Mouse (Mus musculus) CH12.LX (cell line): ENCODE measurements around the gene Adam8. TPM values are rescaled to one million over a fixed set of nuclear protein-coding genes. Genes with fewer than 3 reads are reported as not detected.

Experiments
- DNase-seq: peaks from one replicate; pipeline ENCODE4 v3.0.0-alpha.2; 2013; ENCODE audit errors: extremely low read depth
- H3K27ac ChIP-seq: 2 replicates; pipeline ENCODE4 v1.5.1; 2012; ENCODE audit warnings: low read depth, mild to moderate bottlenecking, control low read depth, moderate library complexity; ENCODE audit not compliant: insufficient read depth
- H3K27me3 ChIP-seq: replicated peaks from 2 replicates; pipeline ENCODE3; 2012; ENCODE audit warnings: inconsistent platforms
- H3K36me3 ChIP-seq, 2 experiments: replicated peaks in 1 of 2; 2 replicates each; pipeline versions ENCODE3 to v1.6.1; 2012; ENCODE audit warnings: inconsistent platforms in 1 of 2, low read length in 1 of 2, mild to moderate bottlenecking in 1 of 2, mixed read lengths in 1 of 2, moderate library complexity in 1 of 2; ENCODE audit not compliant: control insufficient read depth in 1 of 2, insufficient read depth in 1 of 2
- H3K4me1 ChIP-seq, 2 experiments: 2 replicates each; pipeline ENCODE4 v1.6.1; 2012; ENCODE audit warnings: inconsistent platforms in 1 of 2, moderate library complexity in 1 of 2; ENCODE audit not compliant: insufficient read depth in 2 of 2, control insufficient read depth in 1 of 2
- H3K4me2 ChIP-seq: 2 replicates; pipeline ENCODE4 v1.6.1; 2012; ENCODE audit warnings: low read depth, mild to moderate bottlenecking, control low read depth; ENCODE audit not compliant: poor library complexity, insufficient read depth, severe bottlenecking
- H3K4me3 ChIP-seq, 3 experiments: fragments of 150-350 bp in 1 of 3; sonication (generic) in 1 of 3; replicated peaks in 1 of 3; 2 replicates each; pipeline versions ENCODE3 to v1.5.1; 2011 to 2012; ENCODE audit warnings: low read depth in 2 of 3, low read length in 2 of 3, mild to moderate bottlenecking in 2 of 3, moderate library complexity in 2 of 3, control low read depth in 1 of 3, improper control_type of control experiment in 1 of 3, inconsistent platforms in 1 of 3, mixed read lengths in 1 of 3; ENCODE audit not compliant: poor library complexity in 1 of 3
- H3K79me2 ChIP-seq: replicated peaks from 2 replicates; pipeline ENCODE4 v1.6.1; 2012; ENCODE audit warnings: mild to moderate bottlenecking, moderate library complexity; ENCODE audit not compliant: control insufficient read depth, poor library complexity, insufficient read depth, severe bottlenecking; ENCODE audit errors: extremely low read depth
- H3K9ac ChIP-seq: 2 replicates; pipeline ENCODE4 v1.6.1; 2012; ENCODE audit warnings: low read depth, mild to moderate bottlenecking, control low read depth, moderate library complexity; ENCODE audit not compliant: insufficient read depth
- H3K9me3 ChIP-seq: replicated peaks from 2 replicates; pipeline ENCODE3; 2012; ENCODE audit warnings: low read length, inconsistent platforms, mixed read lengths
- BHLHE40 ChIP-seq: IDR thresholded peaks from 2 replicates; pipeline ENCODE4 v1.6.1; 2011; ENCODE audit warnings: mild to moderate bottlenecking, low read depth, low read length, improper control_type of control experiment
- CHD1 ChIP-seq: IDR thresholded peaks from 2 replicates; pipeline ENCODE4 v1.6.1; 2012; ENCODE audit warnings: low read depth, low read length, improper control_type of control experiment, inconsistent platforms
- CHD2 ChIP-seq: IDR thresholded peaks from 2 replicates; pipeline ENCODE4 v1.6.1; 2011; ENCODE audit warnings: low read length, improper control_type of control experiment
- CTCF ChIP-seq, 2 experiments: IDR thresholded peaks in 1 of 2; conservative IDR thresholded peaks in 1 of 2; 2 replicates each; pipeline ENCODE4 v1.5.1; 2011 to 2012; ENCODE audit warnings: low read depth in 2 of 2, low read length in 2 of 2, improper control_type of control experiment in 1 of 2, inconsistent platforms in 1 of 2, mild to moderate bottlenecking in 1 of 2, moderate library complexity in 1 of 2
- E2F4 ChIP-seq: IDR thresholded peaks from 2 replicates; pipeline ENCODE4 v1.6.1; 2011; ENCODE audit warnings: low read depth, low read length, improper control_type of control experiment; ENCODE audit not compliant: insufficient replicate concordance
- ELF1 ChIP-seq: IDR thresholded peaks from 2 replicates; pipeline ENCODE4 v1.6.1; 2014; ENCODE audit warnings: low read depth, mild to moderate bottlenecking, inconsistent platforms, low read length, improper control_type of control experiment
- EP300 ChIP-seq: IDR thresholded peaks from 2 replicates; pipeline ENCODE4 v1.6.1; 2011; ENCODE audit warnings: low read length, improper control_type of control experiment
- ETS1 ChIP-seq: conservative IDR thresholded peaks from 2 replicates; pipeline ENCODE4 v1.6.1; 2012; ENCODE audit warnings: low read depth, mild to moderate bottlenecking, inconsistent platforms, low read length, improper control_type of control experiment, moderate library complexity
- GABPA ChIP-seq: IDR thresholded peaks from 2 replicates; pipeline ENCODE4 v1.6.1; 2012; ENCODE audit warnings: low read depth, low read length, improper control_type of control experiment, inconsistent platforms; ENCODE audit not compliant: insufficient replicate concordance
- HCFC1 ChIP-seq: IDR thresholded peaks from 2 replicates; pipeline ENCODE4 v1.6.1; 2012; ENCODE audit warnings: low read depth, mild to moderate bottlenecking, inconsistent platforms, low read length, improper control_type of control experiment
- IRF4 ChIP-seq: IDR thresholded peaks from 2 replicates; pipeline ENCODE4 v1.6.1; 2014; ENCODE audit warnings: low read depth, mild to moderate bottlenecking, inconsistent platforms, low read length, improper control_type of control experiment
- JUN ChIP-seq: IDR thresholded peaks from 2 replicates; pipeline ENCODE4 v1.6.1; 2011; ENCODE audit warnings: low read depth, mild to moderate bottlenecking, low read length, improper control_type of control experiment, moderate library complexity; ENCODE audit not compliant: insufficient read depth
- MAFK ChIP-seq: IDR thresholded peaks from 2 replicates; pipeline ENCODE4 v1.6.1; 2011; ENCODE audit warnings: low read length, improper control_type of control experiment; ENCODE audit not compliant: insufficient replicate concordance
- MAX ChIP-seq: IDR thresholded peaks from 2 replicates; pipeline ENCODE4 v1.6.1; 2011; ENCODE audit warnings: low read length, improper control_type of control experiment
- MAZ ChIP-seq: IDR thresholded peaks from 2 replicates; pipeline ENCODE4 v1.6.1; 2012; ENCODE audit warnings: low read depth, mild to moderate bottlenecking, inconsistent platforms, low read length, improper control_type of control experiment, moderate library complexity
- MEF2A ChIP-seq: IDR thresholded peaks from 2 replicates; pipeline ENCODE4 v1.6.1; 2014; ENCODE audit warnings: low read depth, mild to moderate bottlenecking, inconsistent platforms, low read length, improper control_type of control experiment, borderline replicate concordance
- MXI1 ChIP-seq: IDR thresholded peaks from 2 replicates; pipeline ENCODE4 v1.6.1; 2011; ENCODE audit warnings: mild to moderate bottlenecking, low read depth, low read length, improper control_type of control experiment
- NELFE ChIP-seq: IDR thresholded peaks from 2 replicates; pipeline ENCODE4 v1.6.1; 2011; ENCODE audit warnings: low read depth, low read length, improper control_type of control experiment
- NRF1 ChIP-seq: IDR thresholded peaks from 2 replicates; pipeline ENCODE4 v1.6.1; 2014; ENCODE audit warnings: low read depth, mild to moderate bottlenecking, inconsistent platforms, low read length, improper control_type of control experiment, moderate library complexity
- PAX5 ChIP-seq: IDR thresholded peaks from 2 replicates; pipeline ENCODE4 v1.6.1; 2012; ENCODE audit warnings: low read length, inconsistent platforms, mixed read lengths
- POLR2A ChIP-seq: IDR thresholded peaks from 2 replicates; pipeline ENCODE4 v1.6.1; 2011; ENCODE audit warnings: low read depth, mild to moderate bottlenecking, improper control_type of control experiment, low read length
- POLR2AphosphoS2 ChIP-seq: IDR thresholded peaks from 2 replicates; pipeline ENCODE4 v1.6.1; 2011; ENCODE audit warnings: low read depth, low read length, improper control_type of control experiment
- RCOR1 ChIP-seq: conservative IDR thresholded peaks from 2 replicates; pipeline ENCODE4 v1.6.1; 2012; ENCODE audit warnings: low read depth, mild to moderate bottlenecking, inconsistent platforms, low read length, improper control_type of control experiment
- SIN3A ChIP-seq: IDR thresholded peaks from 2 replicates; pipeline ENCODE4 v1.6.1; 2012; ENCODE audit warnings: low read length, improper control_type of control experiment, inconsistent platforms
- SMC3 ChIP-seq: IDR thresholded peaks from 2 replicates; pipeline ENCODE4 v1.6.1; 2011; ENCODE audit warnings: low read depth, low read length, improper control_type of control experiment
- UBTF ChIP-seq: IDR thresholded peaks from 2 replicates; pipeline ENCODE4 v1.6.1; 2012; ENCODE audit warnings: low read depth, mild to moderate bottlenecking, inconsistent platforms, low read length, improper control_type of control experiment, moderate library complexity
- USF1 ChIP-seq: IDR thresholded peaks from 2 replicates; pipeline ENCODE4 v1.6.1; 2014; ENCODE audit warnings: low read depth, mild to moderate bottlenecking, inconsistent platforms, low read length, improper control_type of control experiment
- USF2 ChIP-seq: conservative IDR thresholded peaks from 2 replicates; pipeline ENCODE4 v1.6.1; 2011; ENCODE audit warnings: low read depth, low read length, improper control_type of control experiment
- ZC3H11A ChIP-seq: IDR thresholded peaks from 2 replicates; pipeline ENCODE4 v1.6.1; 2012; ENCODE audit warnings: low read depth, mild to moderate bottlenecking, inconsistent platforms, low read length, improper control_type of control experiment
- ZKSCAN1 ChIP-seq: IDR thresholded peaks from 2 replicates; pipeline ENCODE4 v1.6.1; 2012; ENCODE audit warnings: low read depth, inconsistent platforms, low read length, improper control_type of control experiment, borderline replicate concordance
- ZMIZ1 ChIP-seq: IDR thresholded peaks from 2 replicates; pipeline ENCODE4 v1.6.1; 2012; ENCODE audit warnings: low read depth, mild to moderate bottlenecking, inconsistent platforms, low read length, improper control_type of control experiment
- dilution Hi-C: fragments of 300-500 bp; cut with MboI; formaldehyde crosslinking; loops from 2 replicates; pipeline ENCODE4 v1.14.3; 2020; ENCODE audit warnings: low sequenced_read_pairs; ENCODE audit not compliant: extremely low pct_unique_long_range_greater_than_20kb, extremely low pct_ligation_motif_present
- in situ Hi-C: fragments of 300-500 bp; cut with MboI; formaldehyde crosslinking; loops from 3 replicates; pipeline ENCODE4 v1.14.3; 2019; ENCODE audit warnings: low sequenced_read_pairs, low pct_ligation_motif_present, low pct_unique_long_range_greater_than_20kb, mixed read lengths
- polyA plus RNA-seq: library from polyadenylated mRNA; unstranded; fragments of >175 nt; gene quantifications from 2 replicates; pipeline ENCODE4 v1.2.1, GENCODE M21; 2012; ENCODE audit warnings: low read depth; ENCODE audit not compliant: insufficient read length
- total RNA-seq, 2 experiments: library from RNA; depleted of rRNA; stranded (reverse); fragments of 300-350 nt in 1 of 2; fragments of >200 nt in 1 of 2; gene quantifications; 2 replicates each; pipeline ENCODE4 v1.2.3; 2012 to 2014

Adam8 gene
- total and polyA plus RNA-seq, 3 experiments, result 46.3 to 63.7 (median 46.5) TPM

DNA sequence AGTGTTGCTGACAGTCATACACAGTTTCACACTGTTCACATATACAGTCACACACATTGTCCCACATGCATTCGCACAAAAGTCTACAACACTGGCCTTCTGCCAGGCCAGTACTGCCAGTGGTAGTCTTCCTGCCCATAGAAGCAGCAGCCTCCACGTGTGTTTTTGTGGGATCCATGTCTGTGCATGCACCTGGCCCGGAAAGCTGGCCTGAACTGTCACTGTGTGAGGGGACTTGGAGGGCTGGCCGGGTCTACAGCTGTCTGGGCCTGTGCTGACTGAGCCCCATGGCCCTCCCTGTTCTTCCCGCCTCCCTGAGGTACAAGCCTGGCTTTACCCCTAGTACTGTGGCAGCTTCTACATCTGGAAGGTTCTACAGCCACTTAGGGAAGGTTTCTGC, 21.4 kb downstream of the Adam8 start:
- Histone ChIP-seq H3K79me2 (no peaks in the 10 kb centered on the region), H3K4me3 (peak overlapping the region in 1 of 3 experiments; percentile 45), H3K27me3 (no peaks in the 10 kb centered on the region), H3K4me2 (no peak overlapping the region), H3K27ac (peak overlapping the region; percentile 99), H3K9ac (peak overlapping the region; percentile 23), H3K4me1 (peaks cover 59 to 89% of the 10 kb centered on the region in 2 experiments), H3K36me3 (no peaks in the 10 kb centered on the region)
- dilution Hi-C loops, result no loop called here
- no peak for DNase-seq
- in situ Hi-C loops, result no loop called here
- TF ChIP-seq JUN (no peak), MXI1 (peak; percentile 55), CHD2 (0 out of 2 replicates have a peak, but pooled peaks have one; percentile 37), NELFE (no peak), UBTF (no peak), MAX (peak; percentile 69), NRF1 (0 out of 2 replicates have a peak, but pooled peaks have one; percentile 14)
- TF ChIP-seq, all 38 proteins: peak for 4
- H3K9me3 ChIP-seq, result no peaks in the 10 kb centered on the region

DNA sequence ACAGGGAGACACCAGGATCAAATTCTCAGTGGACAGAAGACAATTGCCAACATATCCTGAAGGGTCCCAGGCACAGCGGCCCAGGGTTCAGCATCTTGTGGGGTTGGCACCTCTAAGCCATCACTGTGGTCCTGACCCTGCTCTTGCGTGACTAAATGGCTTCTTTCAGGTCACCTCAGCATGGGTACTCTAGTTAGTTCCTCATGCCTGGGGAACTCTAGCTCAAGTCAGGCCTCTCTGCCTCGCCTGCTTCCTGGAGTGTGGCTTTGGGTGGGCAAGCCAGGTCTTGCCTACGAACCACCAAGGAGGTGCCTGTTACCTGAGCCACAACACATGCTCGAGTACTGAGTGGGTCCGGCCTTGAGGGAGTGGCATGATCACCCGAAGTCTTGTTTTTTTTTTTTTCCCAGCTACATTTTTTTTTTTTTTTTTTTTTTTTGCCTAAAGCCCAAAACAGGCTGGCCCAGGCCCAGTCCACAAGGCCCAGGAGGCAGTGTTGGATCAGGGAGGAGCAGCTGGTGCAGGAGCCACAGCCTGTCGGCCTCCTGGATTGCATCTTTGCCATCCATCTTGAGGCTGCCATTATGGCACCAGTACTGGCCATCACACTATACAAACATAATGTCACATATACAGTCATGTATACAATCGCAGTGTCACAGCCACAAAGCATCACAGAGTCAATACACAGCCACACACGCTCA, 22.0 kb downstream of the Adam8 start:
- Histone ChIP-seq H3K27ac (peak overlapping the region; percentile 99), H3K4me2 (peak overlapping the region; percentile 76)
- TF ChIP-seq POLR2AphosphoS2 (peak; percentile 56; the same call in 1 of the 2 replicates), UBTF (peak; percentile 58; the same call in 1 of the 2 replicates), MAZ (peak; percentile 82), MXI1 (peak; percentile 83), ETS1 (peak; percentile 89), NRF1 (0 out of 2 replicates have a peak, but pooled peaks have one; percentile 38), ELF1 (peak; percentile 90), IRF4 (peak; percentile 89; the same call in 1 of the 2 replicates), HCFC1 (no peak; the same call in 1 of the 2 replicates), GABPA (no peak), USF1 (no peak), ZC3H11A (no peak), ZKSCAN1 (no peak), SMC3 (no peak; the same call in 1 of the 2 replicates), MAFK (0 out of 2 replicates have a peak, but pooled peaks have one; percentile 57), CHD1 (peak; percentile 100), EP300 (peak; percentile 90), SIN3A (peak; percentile 22; the same call in 1 of the 2 replicates), E2F4 (no peak), ZMIZ1 (no peak; the same call in none of the 2 replicates), CTCF (conservative IDR thresholded peaks at IDR 0.05 in 1 of 2, IDR thresholded peaks at IDR 0.05 in 1 of 2; ENCODE audit: low read depth in 2 of 2, low read length in 2 of 2) (no peak), MEF2A (peak; percentile 89), CHD2 (peak; percentile 72), RCOR1 (peak; percentile 29), BHLHE40 (peak; percentile 90), POLR2A (peak; percentile 61), PAX5 (no peak), USF2 (no peak)

More for the DNA sequence above, 22.0 kb downstream of the Adam8 start:
- DNase-seq, result peak; percentile 90
- Histone ChIP-seq H3K36me3 (no peaks in the 10 kb centered on the region), H3K79me2 (no peaks in the 10 kb centered on the region), H3K4me1 (peaks cover 63 to 90% of the 10 kb centered on the region in 2 experiments), H3K9me3 (no peaks in the 10 kb centered on the region), H3K4me3 (peak overlapping the region in 1 of 3 experiments; percentile 45), H3K9ac (peak overlapping the region; percentile 69), H3K27me3 (no peaks in the 10 kb centered on the region)
- dilution Hi-C loops, result no loop called here
- in situ Hi-C loops, result no loop called here
